Mouse (Mus musculus) testis, adult 2 months (tissue): ENCODE measurements at regions not wholly inside any gene's neighbourhood (a gene's known extent, or its start where the extent isn't known, plus 50 kb on each side); places are given as distances from the start of the nearest gene placed in this dataset.

Experiments used
- H3K27ac ChIP-seq: fragments of 200-500 bp; 2 replicates; pipeline ENCODE4 v1.5.1; 2012; ENCODE audit warnings: low read depth, low read length; ENCODE audit not compliant: control insufficient read depth, insufficient read depth
- H3K27me3 ChIP-seq: fragments of 200-500 bp; 2 replicates; pipeline ENCODE4 v1.6.1; 2012; ENCODE audit warnings: mild to moderate bottlenecking, low read length, moderate library complexity; ENCODE audit not compliant: control insufficient read depth, insufficient read depth
- H3K36me3 ChIP-seq: fragments of 200-500 bp; 2 replicates; pipeline ENCODE4 v1.6.1; 2012; ENCODE audit warnings: mild to moderate bottlenecking, low read length; ENCODE audit not compliant: control insufficient read depth, insufficient read depth
- H3K4me1 ChIP-seq: fragments of 200-500 bp; 2 replicates; pipeline ENCODE4 v1.6.1; 2012; ENCODE audit warnings: low read length; ENCODE audit not compliant: control insufficient read depth, insufficient read depth
- H3K4me3 ChIP-seq: fragments of 200-500 bp; 2 replicates; pipeline ENCODE4 v1.5.1; 2012; ENCODE audit warnings: low read depth, mild to moderate bottlenecking, low read length, moderate library complexity, mixed read lengths; ENCODE audit not compliant: control insufficient read depth
- CTCF ChIP-seq: fragments of 200-500 bp; IDR thresholded peaks from 2 replicates; pipeline ENCODE4 v1.5.1; 2012; ENCODE audit warnings: low read depth, mild to moderate bottlenecking, inconsistent platforms, low read length, moderate library complexity; ENCODE audit not compliant: control insufficient read depth, insufficient read depth, insufficient replicate concordance
- POLR2A ChIP-seq: fragments of 200-500 bp; IDR thresholded peaks from 2 replicates; pipeline ENCODE4 v1.6.1; 2012; ENCODE audit warnings: low read depth, mild to moderate bottlenecking, inconsistent platforms, low read length, moderate library complexity; ENCODE audit not compliant: control insufficient read depth

GRCm38 (mm10) chr1:63918200-63918599 lies 149.1 kb upstream of the 4933402D24Rik start:
- no peaks in the 10 kb centered on the region for H3K27me3 ChIP-seq
- H3K4me1 ChIP-seq, result no peaks in the 10 kb centered on the region
- no peak overlapping the region for H3K27ac ChIP-seq
- no peaks in the 10 kb centered on the region for H3K36me3 ChIP-seq
- TF ChIP-seq CTCF (no peak), POLR2A (no peak)
- no peak overlapping the region for H3K4me3 ChIP-seq

DNA sequence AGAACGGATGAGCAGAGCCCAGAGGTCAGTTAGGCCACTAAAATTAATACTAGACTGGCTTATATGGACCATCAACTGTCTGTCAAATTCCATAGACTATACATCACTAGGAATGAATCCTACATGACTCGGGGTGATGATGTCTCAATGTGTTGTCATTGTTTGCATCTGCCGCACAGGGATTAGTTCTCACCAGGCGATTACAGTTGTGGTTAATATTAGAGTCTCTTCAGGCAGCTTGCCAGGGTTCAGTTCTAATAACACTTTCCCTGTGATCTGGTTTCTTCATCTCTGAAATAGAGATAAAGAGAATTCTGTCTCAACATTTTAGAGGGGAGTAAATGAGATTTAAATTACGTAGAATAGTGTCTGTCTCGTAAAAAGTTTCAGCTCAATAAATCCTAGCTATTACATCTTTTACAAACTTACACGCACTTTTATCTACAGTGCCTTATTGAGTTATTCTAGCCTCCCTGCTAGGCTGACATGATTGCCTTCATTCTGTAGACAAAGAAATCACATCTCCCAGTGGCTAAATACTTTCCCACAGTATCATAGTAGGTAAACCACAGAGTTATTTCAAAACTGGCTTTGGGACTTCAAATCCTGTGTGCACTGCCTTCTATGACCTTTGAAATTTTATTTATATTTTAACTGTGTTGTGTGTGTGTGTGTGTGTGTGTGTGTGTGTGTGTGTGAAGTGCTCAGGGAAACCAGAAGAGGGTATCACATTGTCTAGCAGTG lies 148.0 kb upstream of the 4933402D24Rik start:
- Histone ChIP-seq H3K36me3 (no peaks in the 10 kb centered on the region), H3K4me3 (no peak overlapping the region), H3K4me1 (no peaks in the 10 kb centered on the region), H3K27me3 (no peaks in the 10 kb centered on the region), H3K27ac (no peak overlapping the region)
- TF ChIP-seq CTCF (no peak), POLR2A (no peak)

DNA sequence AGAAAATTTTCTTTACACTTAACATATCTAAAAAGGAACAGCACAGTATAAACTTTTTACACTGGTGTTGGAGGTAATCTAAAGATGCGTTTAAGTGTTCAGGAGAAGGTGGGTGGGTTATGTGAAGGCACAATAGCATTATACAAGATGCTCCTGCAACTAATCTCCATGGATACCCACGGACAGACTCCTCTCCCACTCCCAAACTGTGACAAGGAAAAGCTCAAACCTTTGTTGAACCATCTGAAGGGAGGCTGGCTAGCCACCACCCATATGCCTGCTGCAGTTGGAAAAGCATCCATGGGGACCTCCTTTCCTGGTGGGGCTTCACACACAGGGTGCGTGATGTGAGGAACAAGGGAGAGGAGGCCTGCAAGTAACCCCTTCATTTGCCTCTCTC lies 141.7 kb upstream of the 4933402D24Rik start:
- H3K4me1 ChIP-seq, result no peaks in the 10 kb centered on the region
- H3K27ac ChIP-seq, result no peak overlapping the region
- TF ChIP-seq POLR2A (no peak), CTCF (no peak)
- H3K36me3 ChIP-seq, result no peaks in the 10 kb centered on the region
- no peaks in the 10 kb centered on the region for H3K27me3 ChIP-seq
- H3K4me3 ChIP-seq, result no peak overlapping the region

DNA sequence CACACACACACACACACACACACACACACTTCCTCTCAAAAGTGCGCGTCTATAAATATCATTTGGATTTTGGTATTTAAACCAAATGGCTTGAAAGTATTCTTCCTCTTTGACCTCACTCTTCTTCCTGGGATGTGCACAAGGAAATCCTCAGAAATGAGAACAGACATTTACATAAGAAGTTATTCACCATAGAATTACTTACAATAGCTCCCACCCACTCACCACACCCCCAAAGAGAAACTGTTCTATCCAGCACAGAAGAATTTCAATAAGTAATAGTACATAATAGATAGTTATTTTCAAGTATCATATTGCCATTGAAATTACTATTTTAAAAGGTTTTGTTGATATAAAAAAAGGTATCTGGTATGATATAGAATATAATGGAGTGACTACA lies 140.1 kb upstream of the 4933402D24Rik start:
- H3K4me3 ChIP-seq, result no peak overlapping the region
- no peaks in the 10 kb centered on the region for H3K4me1 ChIP-seq
- H3K27me3 ChIP-seq, result no peaks in the 10 kb centered on the region
- TF ChIP-seq CTCF (no peak), POLR2A (no peak)
- no peaks in the 10 kb centered on the region for H3K36me3 ChIP-seq
- no peak overlapping the region for H3K27ac ChIP-seq

- Histone ChIP-seq H3K27me3 (no peaks in the 10 kb centered on the region), H3K27ac (no peak overlapping the region), H3K36me3 (no peaks in the 10 kb centered on the region), H3K4me1 (no peaks in the 10 kb centered on the region), H3K4me3 (no peak overlapping the region)
- TF ChIP-seq POLR2A (no peak), CTCF (no peak)
Measured at GRCm38 (mm10) chr1:63903620-63904019, 134.6 kb upstream of the 4933402D24Rik start.

GRCm38 (mm10) chr1:63903201-63903600 lies 134.1 kb upstream of the 4933402D24Rik start:
- Histone ChIP-seq H3K27me3 (no peaks in the 10 kb centered on the region), H3K4me1 (no peaks in the 10 kb centered on the region), H3K27ac (no peak overlapping the region), H3K4me3 (no peak overlapping the region), H3K36me3 (no peaks in the 10 kb centered on the region)
- no peak for TF ChIP-seq POLR2A
- no peak for TF ChIP-seq CTCF

GRCm38 (mm10) chr1:63902391-63902790 lies 133.3 kb upstream of the 4933402D24Rik start:
- H3K27ac ChIP-seq, result no peak overlapping the region
- H3K27me3 ChIP-seq, result no peaks in the 10 kb centered on the region
- H3K36me3 ChIP-seq, result no peaks in the 10 kb centered on the region
- no peaks in the 10 kb centered on the region for H3K4me1 ChIP-seq
- TF ChIP-seq POLR2A, result no peak
- no peak for TF ChIP-seq CTCF
- no peak overlapping the region for H3K4me3 ChIP-seq
